Mouse (Mus musculus) hindlimb bud, embryonic 11.5 days (tissue): ENCODE measurements at regions not wholly inside any gene's neighbourhood (a gene's known extent, or its start where the extent isn't known, plus 50 kb on each side); places are given as distances from the start of the nearest gene placed in this dataset.

Experiments
- DNase-seq: peaks from one replicate; pipeline ENCODE4 v3.0.0-alpha.2; 2012; ENCODE audit warnings: low read depth, low spot score; ENCODE audit errors: extremely low spot score

DNA sequence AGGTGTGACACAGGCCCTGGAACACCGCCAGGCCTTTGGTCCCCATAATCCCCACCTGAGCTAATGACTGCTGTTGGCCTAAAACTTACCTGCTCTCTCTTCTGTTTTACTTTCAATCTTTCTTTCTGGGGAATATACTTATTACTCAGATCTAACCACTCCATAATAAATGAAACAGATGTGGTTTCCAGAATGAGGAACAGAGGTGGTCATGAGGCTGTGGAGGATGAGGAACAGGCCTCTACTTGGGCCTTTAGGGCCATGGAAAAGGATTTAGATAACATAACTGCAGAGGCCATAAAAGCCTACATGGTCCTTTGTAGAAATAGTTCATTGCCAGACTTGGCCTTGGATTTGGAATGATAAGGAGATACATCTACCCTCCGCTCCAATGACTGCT, 74.1 kb downstream of the B3gnt5 start:
- DNase-seq, result no peak

DNA sequence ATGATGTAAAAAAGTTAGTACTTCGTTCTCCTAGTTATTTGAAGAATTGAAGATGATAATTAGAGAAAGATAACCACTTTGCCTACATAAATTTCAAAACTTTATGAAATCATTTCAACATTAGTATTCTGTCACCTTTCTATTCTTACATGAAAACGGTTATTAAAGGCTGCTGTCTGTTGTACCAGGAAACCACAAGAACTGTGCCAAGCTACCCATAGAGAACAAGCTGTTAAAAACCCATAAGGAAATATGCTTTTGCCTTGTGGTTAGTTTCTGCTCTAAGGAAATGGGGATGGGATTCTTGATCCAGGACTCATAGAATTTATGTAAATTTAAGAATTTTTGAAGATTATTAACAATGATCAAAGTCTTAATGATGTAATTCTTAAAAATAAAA, 74.7 kb downstream of the B3gnt5 start:
- DNase-seq, result no peak

GRCm38 (mm10) chr16:19839831-19840230, 79.8 kb downstream of the B3gnt5 start:
- DNase-seq, result no peak

- DNase-seq, result no peak
Observed at GRCm38 (mm10) chr16:19842346-19843025, 82.5 kb downstream of the B3gnt5 start.

GRCm38 (mm10) chr16:19843738-19844137, 83.7 kb downstream of the B3gnt5 start:
- no peak for DNase-seq

GRCm38 (mm10) chr16:19848395-19848794, 88.4 kb downstream of the B3gnt5 start:
- peak; percentile 3 for DNase-seq

- no peak for DNase-seq
Observed at GRCm38 (mm10) chr16:19865306-19865705, 105.3 kb downstream of the B3gnt5 start.

DNA sequence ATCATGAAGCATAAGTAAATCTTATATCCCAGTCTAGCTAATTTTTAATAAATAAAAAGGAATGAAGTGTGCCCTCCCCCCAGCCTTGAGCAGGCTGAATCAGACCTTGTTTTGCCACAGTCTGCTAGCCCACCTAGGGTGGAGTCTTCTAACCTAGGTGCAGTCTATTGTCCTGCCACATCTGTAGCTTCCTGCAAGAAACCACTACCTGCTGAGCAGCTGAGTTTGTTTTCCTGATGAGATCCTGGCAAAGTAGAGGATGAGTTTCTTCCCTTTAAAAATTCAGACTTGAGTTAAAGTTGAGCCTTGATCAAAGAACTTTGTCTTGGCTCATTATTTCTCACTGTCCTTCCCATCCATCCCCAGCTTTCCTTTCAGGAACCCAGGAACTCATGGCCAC, 105.9 kb downstream of the B3gnt5 start:
- no peak for DNase-seq

DNA sequence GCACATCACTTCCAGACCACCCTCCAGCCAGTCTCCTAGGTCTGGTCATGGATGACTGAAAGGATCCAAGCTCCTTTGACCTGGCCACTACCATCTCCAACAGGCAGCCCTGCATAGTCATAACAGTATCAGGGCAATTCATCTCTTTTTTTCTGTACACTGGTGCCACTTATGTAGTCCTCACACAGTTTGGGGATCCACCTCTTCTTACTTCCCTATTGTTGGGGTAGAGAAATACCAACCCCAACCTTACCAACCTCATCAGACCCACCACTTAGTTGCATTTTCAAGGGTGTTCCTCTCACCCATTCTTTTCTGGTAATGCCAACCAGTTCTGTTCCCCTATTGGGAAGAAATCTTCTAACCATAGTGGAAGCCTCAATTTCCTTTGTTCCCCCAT, 109.4 kb downstream of the B3gnt5 start:
- no peak for DNase-seq

DNA sequence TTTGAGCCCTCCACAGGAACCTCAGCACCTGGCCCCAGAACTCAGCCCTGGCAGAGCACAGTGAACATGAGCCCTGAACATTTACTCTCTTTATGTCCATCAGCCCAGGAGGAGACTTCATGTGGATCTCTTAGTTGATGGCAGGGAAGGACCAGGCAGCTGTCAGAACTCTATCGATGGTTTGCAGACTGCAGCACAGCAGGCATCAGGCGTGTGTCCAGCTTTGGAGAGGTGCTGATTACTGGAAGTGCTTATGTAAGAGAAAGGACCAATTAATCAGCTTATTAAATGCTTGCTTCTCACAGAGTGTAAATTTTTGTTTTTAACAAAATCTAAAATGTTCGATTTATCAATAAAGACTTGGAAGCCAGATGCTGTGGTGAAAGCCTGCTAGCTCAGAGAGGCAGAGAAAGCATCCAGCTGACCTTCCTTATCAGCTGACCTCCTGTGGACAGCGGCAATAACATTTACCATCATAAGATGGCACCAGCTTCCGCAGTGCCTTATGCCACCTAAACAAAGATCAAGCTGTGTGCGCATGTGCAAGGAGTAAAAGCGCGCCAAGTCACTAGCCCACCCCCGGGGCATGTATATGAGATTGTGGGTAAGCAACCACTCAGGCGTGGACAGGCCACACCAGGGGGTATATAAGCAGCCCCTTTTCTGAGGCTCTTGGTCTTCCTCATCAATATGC, 105.8 kb downstream of the Klhl6 start:
- no peak for DNase-seq

DNA sequence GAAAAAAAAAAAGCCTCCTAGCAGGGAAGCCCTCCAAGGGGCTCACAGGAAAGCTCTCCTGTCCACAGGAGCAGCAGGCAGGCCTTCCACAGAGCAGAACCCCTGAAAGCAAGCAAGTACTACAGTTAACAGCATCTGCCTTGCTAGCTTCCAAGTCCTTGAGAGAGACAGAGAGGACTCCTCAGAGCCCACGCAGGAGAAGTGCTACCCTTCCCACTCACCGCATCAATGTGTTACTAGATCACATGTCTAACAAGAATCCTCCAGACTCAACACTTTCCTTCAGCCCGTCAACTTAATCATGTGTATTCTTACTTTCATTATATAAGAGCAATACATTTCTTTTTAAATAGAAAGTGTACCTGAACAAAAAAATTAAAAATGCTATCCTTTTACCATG, 99.9 kb downstream of the Klhl6 start:
- DNase-seq, result no peak

DNA sequence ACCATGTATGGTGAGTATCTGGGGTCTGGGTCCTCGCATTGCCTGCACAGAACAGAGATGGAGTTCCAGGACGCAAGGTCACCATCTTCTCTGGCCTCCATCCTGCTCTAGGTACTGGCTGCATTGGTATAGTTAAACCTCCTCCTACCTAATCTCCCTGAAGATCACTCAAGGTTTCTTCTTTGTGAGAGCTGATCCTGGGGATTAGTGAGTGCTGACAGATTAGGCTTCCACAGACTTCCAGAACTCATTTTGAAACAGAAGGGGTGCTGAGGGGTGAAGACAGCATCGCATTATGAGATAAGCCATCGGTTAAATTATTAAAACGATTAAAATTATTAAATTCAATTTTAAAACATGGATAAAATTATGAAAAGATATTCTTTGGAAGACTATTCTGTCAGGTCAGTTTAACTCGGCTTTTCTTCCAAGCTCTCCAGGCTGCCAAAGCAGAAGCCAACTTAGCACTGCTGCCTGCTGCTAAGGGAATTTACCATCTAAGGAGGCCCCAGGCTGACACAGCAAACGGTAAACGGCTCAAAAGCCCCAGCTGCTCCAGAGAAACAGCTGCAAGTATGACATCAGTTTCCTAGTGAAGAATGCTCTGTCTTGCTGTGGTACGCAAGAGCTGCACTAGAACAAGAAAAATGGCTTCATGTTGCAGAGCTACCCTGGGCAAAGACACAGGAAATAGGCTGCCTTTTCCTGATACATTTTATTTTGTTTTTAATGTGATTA, 98.9 kb downstream of the Klhl6 start:
- DNase-seq, result no peak

DNA sequence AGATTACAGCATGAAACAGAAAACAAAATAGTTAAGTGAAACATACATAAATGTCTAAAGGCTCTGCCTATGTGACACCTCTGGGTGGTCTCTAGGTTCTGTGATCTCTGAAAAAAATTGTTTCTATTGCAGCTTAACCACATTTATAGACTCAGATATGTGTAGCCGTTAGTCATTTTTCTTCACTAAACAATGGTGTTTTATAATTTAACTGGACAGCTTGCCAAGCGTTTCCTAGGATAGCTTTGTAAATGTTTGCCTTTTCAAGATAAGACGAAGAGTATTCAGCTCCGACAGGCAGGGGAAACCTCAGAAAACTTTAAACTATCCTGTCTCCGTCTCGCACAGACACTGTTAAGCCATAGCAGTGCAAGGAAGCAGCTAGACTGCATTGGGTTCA, 98.3 kb downstream of the Klhl6 start:
- no peak for DNase-seq

DNA sequence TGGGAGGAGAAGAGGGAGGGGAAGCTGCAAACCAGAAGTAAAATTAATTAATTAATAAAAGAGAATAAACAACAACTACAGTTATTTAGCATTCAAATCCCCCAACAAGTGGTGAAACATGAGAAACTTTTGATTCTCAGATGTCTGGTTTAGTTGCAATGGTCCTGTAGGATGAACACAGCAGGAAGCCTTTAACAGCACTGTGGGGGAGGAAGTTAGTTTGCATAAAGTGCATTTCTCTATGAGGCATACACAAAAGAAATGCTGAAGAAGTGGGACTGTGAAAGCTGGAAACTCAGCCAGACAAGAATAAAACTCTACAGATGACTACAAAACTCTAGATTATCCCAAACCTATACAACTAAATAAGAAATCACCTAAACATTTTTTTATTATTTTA, 96.2 kb downstream of the Klhl6 start:
- no peak for DNase-seq

GRCm38 (mm10) chr16:19889576-19889975, 93.3 kb downstream of the Klhl6 start:
- no peak for DNase-seq

DNA sequence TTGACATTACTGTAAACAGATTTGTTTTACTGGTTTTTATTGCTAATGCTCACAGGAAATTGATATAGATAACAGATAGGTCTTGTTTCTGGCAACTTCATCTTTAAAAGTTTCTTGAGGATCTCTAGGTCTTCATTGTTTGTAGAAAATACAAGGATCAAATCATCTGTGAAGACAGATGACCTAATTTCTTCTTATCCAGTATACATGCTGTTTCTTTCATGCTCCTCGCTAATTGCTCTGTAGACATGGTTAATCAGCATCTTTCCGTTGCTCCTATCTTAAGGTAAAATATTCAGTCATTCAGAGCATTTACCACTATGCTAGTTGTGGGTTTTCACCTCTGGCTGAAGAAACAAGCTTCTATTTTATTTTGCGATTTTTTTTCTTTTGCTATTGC, 91.4 kb downstream of the Klhl6 start:
- no peak for DNase-seq

- no peak for DNase-seq
Observed at GRCm38 (mm10) chr16:19894435-19894994, 88.3 kb downstream of the Klhl6 start.
